Mouse (Mus musculus): ENCODE results near the gene Pkp3. TPM values are rescaled to one million over a fixed set of nuclear protein-coding genes. Genes with fewer than 3 reads are reported as not detected.
"Not testable (repeated sequence)": the region's sequence is repeated elsewhere in the genome, so short reads cannot be mapped to it uniquely, and the experiment has no call there.

Gene Pkp3
- 2.3 and 2.7 TPM in 2 replicates for polyA plus RNA-seq (2014; fragmentation: Nextera tagmentation; extraction: Ambion mirVana)

DNA sequence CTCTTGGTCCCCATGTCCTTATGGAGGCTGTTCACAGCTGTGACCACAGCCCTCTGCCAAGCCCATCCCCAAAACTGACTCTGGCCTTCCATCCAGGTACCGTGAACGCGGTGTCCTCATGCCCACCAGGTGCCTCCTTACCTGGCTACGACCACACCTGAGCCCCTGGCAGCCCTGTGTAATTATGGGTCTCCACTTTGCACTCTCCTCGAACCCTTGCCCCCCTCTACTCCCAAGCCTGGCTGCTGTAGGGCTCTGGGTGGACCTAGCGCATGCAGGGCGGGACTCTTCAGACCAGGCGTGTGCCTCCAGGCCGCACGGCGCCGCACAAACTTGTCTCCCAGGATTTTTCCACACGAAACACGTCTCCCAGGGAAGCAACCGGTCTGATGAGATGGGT, at the start of gene Pkp3:
TSS of gene Pkp3 (plus strand) at position 378 of the 400 bp plus-strand sequence.
- H3K4me1 ChIP-seq (ENCODE audit: control insufficient read depth, insufficient read depth, low read length) = no peaks in the 10 kb centered on the region
- DNase-seq (ENCODE audit: low spot score) = no peak
- H3K27me3 ChIP-seq (ENCODE audit: control insufficient read depth, insufficient read depth, low read length) = no peaks in the 10 kb centered on the region; the same call in 1 of the 2 replicates
- H3K4me2 ChIP-seq (ENCODE audit: low read depth) = no peak within 1 kb of the TSS
- H3K4me3 ChIP-seq (ENCODE audit: low read depth, low read length) = no peak within 1 kb of the TSS
- ATAC-seq (ENCODE audit: insufficient read depth, low FRiP score, low TSS enrichment) = no peak
- no peak within 1 kb of the TSS for H3K27ac ChIP-seq (ENCODE audit: low read depth, low read length)
- H3K9me3 ChIP-seq (ENCODE audit: control insufficient read depth, low read length) = no peaks in the 10 kb centered on the region
- no peak within 1 kb of the TSS for H3K9ac ChIP-seq (ENCODE audit: low read length)
- no peaks in the 10 kb centered on the region for H3K36me3 ChIP-seq (ENCODE audit: control insufficient read depth, insufficient read depth, low read length)
- 89% methylated on average over 15 of the region's 15 CpGs for WGBS

DNA sequence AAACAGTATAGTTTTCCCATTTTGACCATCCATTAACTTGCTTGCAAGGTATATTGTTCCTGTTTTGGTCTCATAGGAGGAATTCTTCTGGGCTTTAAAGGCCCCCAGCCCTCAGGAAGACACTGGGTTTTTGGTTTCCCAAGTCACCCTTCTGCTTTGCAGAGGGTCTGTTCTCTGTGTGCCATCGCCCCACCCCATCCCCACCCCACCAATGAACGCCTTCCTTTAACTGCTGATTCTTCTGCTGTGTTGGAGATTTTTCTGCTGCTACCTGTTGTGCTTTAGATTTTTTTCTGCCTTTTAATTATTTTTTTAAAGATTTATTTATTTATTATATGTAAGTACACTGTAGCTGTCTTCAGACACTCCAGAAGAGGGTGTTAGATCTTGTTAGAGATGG, 49.2 kb upstream of the Pkp3 start, which contains the start of gene Gm17387:
TSS of gene Gm17387 (plus strand) at position 301 of the 400 bp plus-strand sequence.
- Histone ChIP-seq H3K27ac (ENCODE audit: low read depth, low read length) (no peak within 1 kb of the TSS), H3K36me3 (ENCODE audit: control insufficient read depth, insufficient read depth, low read length) (no peaks in the 10 kb centered on the region), H3K4me2 (ENCODE audit: low read depth) (no peak within 1 kb of the TSS), H3K9ac (ENCODE audit: low read length) (no peak within 1 kb of the TSS), H3K4me3 (ENCODE audit: low read depth, low read length) (no peak within 1 kb of the TSS), H3K4me1 (ENCODE audit: control insufficient read depth, insufficient read depth, low read length) (no peaks in the 10 kb centered on the region), H3K9me3 (ENCODE audit: control insufficient read depth, low read length) (no peaks in the 10 kb centered on the region), H3K27me3 (ENCODE audit: control insufficient read depth, insufficient read depth, low read length) (no peaks in the 10 kb centered on the region)
- no peak for ATAC-seq (ENCODE audit: insufficient read depth, low FRiP score, low TSS enrichment)
- DNase-seq (ENCODE audit: low spot score) = no peak
- 98% methylated on average over 2 of the region's 2 CpGs for WGBS

DNA sequence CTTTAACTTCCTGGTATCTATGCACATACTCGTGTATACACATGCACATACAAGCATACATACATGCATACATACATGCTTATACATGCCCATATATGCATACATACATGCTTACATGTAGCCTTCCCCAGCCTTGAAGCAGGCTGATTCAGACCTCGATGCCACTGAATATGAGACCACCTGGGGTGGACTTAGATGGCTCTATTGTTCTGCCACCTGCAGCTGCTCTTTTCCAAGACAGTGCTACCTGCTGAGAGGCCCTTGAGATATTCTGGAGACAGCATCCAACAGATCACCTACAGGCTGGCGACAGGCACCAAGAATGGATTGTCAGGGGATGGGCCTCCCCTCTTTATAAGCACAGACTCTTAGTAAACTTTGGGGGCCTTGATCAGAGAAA, 47.6 kb upstream of the Pkp3 start:
- H3K36me3 ChIP-seq (ENCODE audit: control insufficient read depth, insufficient read depth, low read length) = no peaks in the 10 kb centered on the region
- ATAC-seq (ENCODE audit: insufficient read depth, low FRiP score, low TSS enrichment) (no peak), DNase-seq (ENCODE audit: low spot score) (no peak)
- no peak overlapping the region for H3K4me3 ChIP-seq (ENCODE audit: low read depth, low read length)
- 46% methylated on average over 3 of the region's 3 CpGs for WGBS
- H3K27me3 ChIP-seq (ENCODE audit: control insufficient read depth, insufficient read depth, low read length) = no peaks in the 10 kb centered on the region
- no peak overlapping the region for H3K9ac ChIP-seq (ENCODE audit: low read length)
- H3K4me2 ChIP-seq (ENCODE audit: low read depth) = no peak overlapping the region
- no peaks in the 10 kb centered on the region for H3K4me1 ChIP-seq (ENCODE audit: control insufficient read depth, insufficient read depth, low read length)
- H3K27ac ChIP-seq (ENCODE audit: low read depth, low read length) = no peak overlapping the region
- no peaks in the 10 kb centered on the region for H3K9me3 ChIP-seq (ENCODE audit: control insufficient read depth, low read length)

DNA sequence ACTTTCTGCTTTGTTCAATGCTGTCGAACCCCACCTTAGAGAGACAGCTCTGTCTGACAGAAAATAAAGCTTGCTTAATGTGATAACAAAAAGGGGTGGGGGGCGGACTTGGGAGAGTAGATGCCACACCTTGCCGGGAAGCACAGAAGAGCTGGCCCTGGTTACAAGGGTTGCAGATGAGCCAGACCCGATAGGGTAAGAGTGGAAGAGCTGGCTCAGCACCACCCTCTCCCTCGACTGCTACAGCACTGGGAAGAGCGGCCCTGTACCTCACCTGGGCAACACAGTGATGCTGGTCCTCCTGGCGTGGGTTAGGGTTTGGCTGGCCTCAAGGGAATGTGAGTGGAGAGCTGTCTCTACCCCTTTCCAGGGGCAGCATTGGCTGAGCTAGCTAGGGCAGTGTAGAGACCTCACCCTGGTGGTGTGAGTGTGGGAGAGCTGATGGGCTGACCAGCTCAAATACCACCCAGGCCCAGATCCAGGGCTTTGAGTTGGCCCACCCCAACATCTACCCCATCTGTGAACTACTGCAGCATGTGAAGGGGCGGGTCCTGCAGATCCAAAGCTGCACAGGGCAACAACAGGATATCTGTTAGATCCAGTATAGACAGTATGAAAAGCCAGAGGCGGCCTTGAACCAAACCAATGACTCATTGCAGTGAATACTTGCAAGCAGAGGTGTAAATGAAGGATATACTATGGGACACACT, 45.4 kb upstream of the Pkp3 start:
- Histone ChIP-seq H3K36me3 (ENCODE audit: control insufficient read depth, insufficient read depth, low read length) (no peaks in the 10 kb centered on the region), H3K4me2 (ENCODE audit: low read depth) (no peak overlapping the region), H3K27me3 (ENCODE audit: control insufficient read depth, insufficient read depth, low read length) (no peaks in the 10 kb centered on the region), H3K27ac (ENCODE audit: low read depth, low read length) (no peak overlapping the region), H3K9me3 (ENCODE audit: control insufficient read depth, low read length) (no peaks in the 10 kb centered on the region), H3K4me3 (ENCODE audit: low read depth, low read length) (no peak overlapping the region), H3K4me1 (ENCODE audit: control insufficient read depth, insufficient read depth, low read length) (no peaks in the 10 kb centered on the region), H3K9ac (ENCODE audit: low read length) (no peak overlapping the region)
- DNase-seq (ENCODE audit: low spot score) (no peak), ATAC-seq (ENCODE audit: insufficient read depth, low FRiP score, low TSS enrichment) (no peak)
- 85% methylated on average over 9 of the region's 9 CpGs for WGBS

DNA sequence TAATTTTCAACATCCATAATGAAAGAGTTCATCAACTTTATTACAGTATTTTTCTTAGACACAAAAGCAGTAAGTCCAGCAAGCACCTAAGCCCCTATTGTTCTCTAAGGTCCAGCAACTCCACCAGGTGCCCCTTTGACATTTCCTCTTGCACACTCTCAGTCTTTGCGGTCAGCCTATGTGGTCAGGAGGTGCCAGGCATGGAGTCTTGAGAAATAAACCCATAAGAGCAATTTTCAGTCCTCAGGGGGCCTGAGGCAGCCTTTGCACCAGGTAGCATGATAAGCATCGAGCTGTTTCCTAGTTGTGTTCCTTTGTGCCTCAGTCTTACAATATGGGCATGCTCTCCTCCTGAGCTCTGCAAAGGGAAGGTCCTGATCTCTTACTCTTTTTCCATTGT, 41.4 kb upstream of the Pkp3 start:
- not testable (repeated sequence) for ATAC-seq (ENCODE audit: insufficient read depth, low FRiP score, low TSS enrichment); H3K4me3 ChIP-seq (ENCODE audit: low read depth, low read length); H3K4me2 ChIP-seq (ENCODE audit: low read depth); H3K9me3 ChIP-seq (ENCODE audit: control insufficient read depth, low read length); H3K27ac ChIP-seq (ENCODE audit: low read depth, low read length); H3K36me3 ChIP-seq (ENCODE audit: control insufficient read depth, insufficient read depth, low read length); DNase-seq (ENCODE audit: low spot score); H3K4me1 ChIP-seq (ENCODE audit: control insufficient read depth, insufficient read depth, low read length); H3K27me3 ChIP-seq (ENCODE audit: control insufficient read depth, insufficient read depth, low read length); H3K9ac ChIP-seq (ENCODE audit: low read length)
- WGBS = 95% methylated on average over 1 of the region's 2 CpGs

DNA sequence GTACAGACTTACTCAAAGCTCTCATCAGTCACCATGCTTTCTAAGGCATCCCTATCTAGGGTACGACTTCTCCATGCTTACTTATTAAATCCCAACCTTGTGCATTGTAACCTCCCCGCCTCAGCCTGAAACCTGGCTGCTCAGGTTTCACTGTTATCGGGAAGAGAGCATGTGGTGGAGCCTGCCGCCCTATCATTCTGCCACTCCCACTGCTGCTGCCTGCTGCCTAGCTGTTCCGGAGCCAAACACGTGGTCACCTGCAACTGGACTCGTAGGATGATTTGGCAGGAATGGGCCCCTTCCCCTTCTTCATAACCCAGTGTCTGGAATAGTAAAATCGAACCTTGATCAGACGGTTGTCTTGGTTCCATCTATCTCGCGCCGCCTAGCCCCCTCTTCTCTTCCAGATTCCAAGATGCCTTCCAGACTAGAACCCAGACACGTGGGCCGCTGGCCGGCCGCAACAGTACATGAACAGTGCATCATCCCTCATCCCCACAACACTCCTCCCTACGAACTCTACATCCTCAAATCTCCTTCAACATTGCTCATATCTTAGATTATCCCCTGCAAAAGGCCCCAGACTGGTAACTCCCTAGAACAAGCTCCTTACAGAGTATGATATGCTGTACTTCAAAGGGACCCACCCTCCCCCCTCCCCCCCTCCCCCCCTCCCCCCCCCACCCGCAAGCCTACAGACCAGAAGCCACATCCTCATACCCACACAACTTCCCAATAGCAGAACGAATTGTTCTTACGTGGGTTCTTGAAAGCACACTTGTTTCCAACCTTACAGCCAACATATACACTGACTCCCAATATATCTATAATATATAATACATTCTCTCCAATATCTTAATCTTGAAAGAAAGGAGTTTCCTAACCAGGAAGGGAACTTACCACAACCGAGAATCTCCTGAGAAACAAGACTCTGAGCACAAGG, 39.7 kb upstream of the Pkp3 start:
- WGBS = 81% methylated on average over 20 of the region's 21 CpGs
- no peaks in the 10 kb centered on the region for H3K27me3 ChIP-seq (ENCODE audit: control insufficient read depth, insufficient read depth, low read length)
- H3K9ac ChIP-seq (ENCODE audit: low read length) = no peak overlapping the region
- ATAC-seq (ENCODE audit: insufficient read depth, low FRiP score, low TSS enrichment) (no peak), DNase-seq (ENCODE audit: low spot score) (no peak)
- no peak overlapping the region for H3K4me3 ChIP-seq (ENCODE audit: low read depth, low read length)
- no peak overlapping the region for H3K4me2 ChIP-seq (ENCODE audit: low read depth)
- no peak overlapping the region for H3K27ac ChIP-seq (ENCODE audit: low read depth, low read length)
- H3K9me3 ChIP-seq (ENCODE audit: control insufficient read depth, low read length) = no peaks in the 10 kb centered on the region
- no peaks in the 10 kb centered on the region for H3K4me1 ChIP-seq (ENCODE audit: control insufficient read depth, insufficient read depth, low read length)
- no peaks in the 10 kb centered on the region for H3K36me3 ChIP-seq (ENCODE audit: control insufficient read depth, insufficient read depth, low read length)

DNA sequence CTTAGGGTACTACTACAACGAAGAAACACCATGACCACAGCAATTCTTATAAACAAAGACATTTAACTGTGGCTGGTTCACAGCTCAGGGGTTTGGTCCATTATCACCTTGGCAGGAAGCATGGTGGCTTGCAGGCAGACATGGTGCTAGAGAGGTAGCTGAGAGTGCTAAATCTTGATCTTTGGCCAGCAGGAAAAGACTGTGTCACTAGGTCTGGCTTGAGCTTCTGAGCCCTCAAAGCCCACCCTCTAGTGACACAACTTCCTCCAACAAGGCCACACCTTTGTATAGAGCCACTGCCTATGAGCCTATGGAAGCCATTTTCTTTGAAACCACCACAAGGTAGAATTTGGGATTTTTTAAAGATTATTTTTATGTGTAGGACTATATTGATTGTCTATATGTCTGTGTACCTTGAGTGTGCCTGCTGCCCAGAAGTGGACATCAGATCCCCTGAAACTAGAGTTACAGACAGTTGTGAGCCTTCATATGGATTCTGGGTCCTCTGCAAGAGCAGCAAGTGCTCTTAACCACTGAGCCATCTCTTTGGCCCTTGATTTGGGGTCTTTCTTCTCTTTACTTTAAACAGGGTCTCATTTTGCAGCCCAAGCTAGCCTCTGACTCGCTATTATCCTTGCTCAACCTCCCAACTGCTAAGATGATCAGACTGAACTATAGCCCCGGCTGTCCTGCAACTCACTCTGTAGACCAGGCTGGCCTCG, 38.5 kb upstream of the Pkp3 start:
- Histone ChIP-seq H3K27ac (ENCODE audit: low read depth, low read length) (no peak overlapping the region), H3K27me3 (ENCODE audit: control insufficient read depth, insufficient read depth, low read length) (no peaks in the 10 kb centered on the region), H3K9me3 (ENCODE audit: control insufficient read depth, low read length) (no peaks in the 10 kb centered on the region), H3K4me3 (ENCODE audit: low read depth, low read length) (no peak overlapping the region), H3K9ac (ENCODE audit: low read length) (no peak overlapping the region), H3K36me3 (ENCODE audit: control insufficient read depth, insufficient read depth, low read length) (no peaks in the 10 kb centered on the region), H3K4me2 (ENCODE audit: low read depth) (no peak overlapping the region), H3K4me1 (ENCODE audit: control insufficient read depth, insufficient read depth, low read length) (no peaks in the 10 kb centered on the region)
- DNase-seq (ENCODE audit: low spot score) = no peak
- ATAC-seq (ENCODE audit: insufficient read depth, low FRiP score, low TSS enrichment) = no peak
- WGBS = 94% methylated on average over 4 of the region's 4 CpGs

DNA sequence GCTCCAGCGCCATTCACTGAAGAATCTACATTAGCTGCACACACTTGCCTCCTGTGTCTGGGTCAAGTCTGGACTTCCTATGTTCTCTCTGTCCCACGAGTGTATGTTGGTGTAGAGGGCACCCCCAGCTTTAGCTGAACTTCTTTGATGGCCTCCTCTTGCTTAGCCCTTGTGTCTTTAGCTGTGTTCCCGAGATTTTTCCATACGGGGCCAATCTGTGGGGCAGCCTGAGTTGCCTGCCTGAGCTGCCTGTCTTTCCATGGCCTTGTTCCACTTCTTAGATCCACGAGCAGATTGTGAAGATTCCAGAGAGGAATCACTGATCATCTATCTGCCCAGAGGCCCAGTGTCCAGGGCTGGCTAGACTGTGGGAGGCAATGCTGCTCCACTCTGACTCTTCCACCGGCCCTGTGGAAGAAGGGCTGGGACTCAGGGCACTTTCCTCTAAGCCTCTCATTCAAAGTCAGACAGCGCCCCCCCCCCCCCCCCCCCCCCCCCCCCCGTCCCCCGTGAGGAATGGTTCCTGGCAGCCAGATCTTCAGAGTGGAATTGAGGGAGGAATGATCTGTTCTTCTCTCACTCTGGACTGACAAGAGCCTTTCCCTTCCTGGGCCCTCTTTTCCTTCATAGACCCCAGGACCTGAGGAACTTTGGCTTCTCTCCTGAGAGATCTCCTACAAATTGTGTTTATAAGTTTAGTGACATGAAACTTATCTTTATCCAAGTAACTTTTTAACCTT, 37.0 kb upstream of the Pkp3 start:
- Histone ChIP-seq H3K4me3 (ENCODE audit: low read depth, low read length) (no peak overlapping the region), H3K4me2 (ENCODE audit: low read depth) (no peak overlapping the region), H3K27me3 (ENCODE audit: control insufficient read depth, insufficient read depth, low read length) (no peaks in the 10 kb centered on the region), H3K36me3 (ENCODE audit: control insufficient read depth, insufficient read depth, low read length) (no peaks in the 10 kb centered on the region), H3K9me3 (ENCODE audit: control insufficient read depth, low read length) (no peaks in the 10 kb centered on the region), H3K27ac (ENCODE audit: low read depth, low read length) (no peak overlapping the region), H3K4me1 (ENCODE audit: control insufficient read depth, insufficient read depth, low read length) (no peaks in the 10 kb centered on the region), H3K9ac (ENCODE audit: low read length) (no peak overlapping the region)
- WGBS = 46% methylated on average over 6 of the region's 9 CpGs
- DNase-seq (ENCODE audit: low spot score) (no peak), ATAC-seq (ENCODE audit: insufficient read depth, low FRiP score, low TSS enrichment) (no peak)

Data from neural tube, embryonic 11.5 days (tissue).